Mouse (Mus musculus) embryonic fibroblast, embryonic 13.5 days (primary cell): ENCODE measurements around the gene Pikfyve.

Experiments used
- CTCF ChIP-seq: IDR thresholded peaks from 2 replicates; pipeline ENCODE4 v1.5.1; 2011; ENCODE audit warnings: mild to moderate bottlenecking, control low read depth, low read length, moderate library complexity, borderline replicate concordance; ENCODE audit not compliant: insufficient read depth
- POLR2A ChIP-seq: IDR thresholded peaks from 2 replicates; pipeline ENCODE4 v1.6.1; 2011; ENCODE audit warnings: low read depth, mild to moderate bottlenecking, control low read depth, low read length, moderate library complexity

DNA sequence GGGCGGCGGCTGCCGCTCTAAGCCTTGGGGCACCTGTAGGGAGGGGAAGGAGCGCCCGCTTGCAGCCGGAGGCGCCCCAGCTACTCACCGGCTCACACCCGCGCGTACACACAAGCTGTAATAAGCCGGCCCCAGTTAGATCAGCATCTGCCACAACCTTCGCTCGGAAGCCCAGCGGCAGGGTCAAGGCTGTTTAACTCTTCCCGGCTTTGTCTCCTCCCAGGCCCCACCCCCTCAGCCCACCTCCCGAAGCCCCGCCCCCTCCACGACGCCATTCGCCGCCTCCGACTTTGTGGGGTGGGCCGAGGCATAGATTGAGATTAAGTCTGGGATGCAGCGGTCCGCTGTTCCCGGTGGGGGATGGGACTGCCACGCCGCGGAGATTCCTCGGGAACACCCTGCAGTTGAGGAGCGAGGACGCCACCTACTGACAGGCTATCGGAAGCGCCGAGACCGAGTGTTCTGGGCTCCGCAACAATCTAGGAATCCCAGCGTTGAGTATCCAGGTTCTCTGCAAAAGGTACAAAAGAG is 7.5 kb upstream of the Pikfyve start:
- TF ChIP-seq POLR2A (peak; percentile 91), CTCF (peak; percentile 94)
